Mouse (Mus musculus): Measurements from ENCODE around the gene Accs. TPM values are rescaled to one million over a fixed set of nuclear protein-coding genes. Genes with fewer than 3 reads are reported as not detected.
A peak's percentile ranks its signal among the peaks of the same experiment; 100 is the strongest.

Accs gene
- total and polyA plus RNA-seq, 3 experiments: 5.7 to 6.7 (median 6.2) TPM

- no peaks in the 10 kb centered on the region for H3K79me2 ChIP-seq (replicated peaks; ENCODE audit: control insufficient read depth, extremely low read depth, insufficient read depth, poor library complexity, severe bottlenecking)
- H3K4me1 ChIP-seq (ENCODE audit: control insufficient read depth in 1 of 2, insufficient read depth in 2 of 2): peaks cover 1 to 18% of the 10 kb centered on the region in 2 experiments; a peak in 2 of 4 replicates
- peak; percentile 69 for DNase-seq (ENCODE audit: extremely low read depth)
- in situ Hi-C loops (cut with MboI; ENCODE audit: low pct_ligation_motif_present, low pct_unique_long_range_greater_than_20kb, low sequenced_read_pairs): no loop called here
- dilution Hi-C loops (cut with MboI; ENCODE audit: extremely low pct_ligation_motif_present, extremely low pct_unique_long_range_greater_than_20kb, low sequenced_read_pairs): no loop called here
- no peak overlapping the region for H3K9ac ChIP-seq (ENCODE audit: insufficient read depth, low read depth)
- no peak for TF ChIP-seq USF1 (IDR thresholded peaks at IDR 0.05; ENCODE audit: low read depth, low read length)
- TF ChIP-seq NRF1 (IDR thresholded peaks at IDR 0.05; ENCODE audit: low read depth, low read length): no peak
- TF ChIP-seq SIN3A (IDR thresholded peaks at IDR 0.05; ENCODE audit: low read length): no peak
- TF ChIP-seq RAD21 (IDR thresholded peaks at IDR 0.05; ENCODE audit: low read depth, low read length): peak; percentile 15
- peak; percentile 76 to 80 for TF ChIP-seq CTCF (conservative IDR thresholded peaks at IDR 0.05 in 1 of 2, IDR thresholded peaks at IDR 0.05 in 1 of 2; ENCODE audit: low read depth in 2 of 2, low read length in 2 of 2)
- TF ChIP-seq TBP (conservative IDR thresholded peaks at IDR 0.05; ENCODE audit: low read depth, low read length): no peak
- no peak for TF ChIP-seq UBTF (IDR thresholded peaks at IDR 0.05; ENCODE audit: low read depth, low read length)
- TF ChIP-seq SMC3 (IDR thresholded peaks at IDR 0.05; ENCODE audit: low read depth, low read length): peak; percentile 55
- no peak for TF ChIP-seq PAX5 (IDR thresholded peaks at IDR 0.05; ENCODE audit: low read length)
- peaks cover 42 to 63% of the 10 kb centered on the region in 2 experiments for H3K36me3 ChIP-seq (replicated peaks in 1 of 2; ENCODE audit: control insufficient read depth in 1 of 2, insufficient read depth in 1 of 2, low read length in 1 of 2)
- H3K27ac ChIP-seq (ENCODE audit: insufficient read depth, low read depth): no peak overlapping the region
- no peak overlapping the region for H3K4me2 ChIP-seq (ENCODE audit: insufficient read depth, low read depth, poor library complexity, severe bottlenecking)
- no peaks in the 10 kb centered on the region for H3K27me3 ChIP-seq (replicated peaks)
- H3K4me3 ChIP-seq (replicated peaks in 1 of 3; ENCODE audit: low read depth in 2 of 3, low read length in 2 of 3, poor library complexity in 1 of 3): no peak overlapping the region
- no peaks in the 10 kb centered on the region for H3K9me3 ChIP-seq (replicated peaks; ENCODE audit: low read length)
These were observed 37.9 kb downstream of the Accs start for GRCm38 (mm10) chr2:93811812-93812211.

GRCm38 (mm10) chr2:93809931-93810330 lies 39.8 kb downstream of the Accs start:
- H3K27ac ChIP-seq (ENCODE audit: insufficient read depth, low read depth): no peak overlapping the region
- in situ Hi-C loops (cut with MboI; ENCODE audit: low pct_ligation_motif_present, low pct_unique_long_range_greater_than_20kb, low sequenced_read_pairs) (loop anchor here (10.0 kb wide), 1 partner anchor 335 kb away; no protein-coding TSS in a partner anchor), dilution Hi-C loops (cut with MboI; ENCODE audit: extremely low pct_ligation_motif_present, extremely low pct_unique_long_range_greater_than_20kb, low sequenced_read_pairs) (no loop called here)
- TF ChIP-seq MAX (IDR thresholded peaks at IDR 0.05; ENCODE audit: low read length): no peak
- TF ChIP-seq SMC3 (IDR thresholded peaks at IDR 0.05; ENCODE audit: low read depth, low read length): peak; percentile 72
- TF ChIP-seq CTCF (conservative IDR thresholded peaks at IDR 0.05 in 1 of 2, IDR thresholded peaks at IDR 0.05 in 1 of 2; ENCODE audit: low read depth in 2 of 2, low read length in 2 of 2): peak; percentile 40 to 100; a peak in 3 of 4 replicates
- TF ChIP-seq ZC3H11A (IDR thresholded peaks at IDR 0.05; ENCODE audit: low read depth, low read length): peak; percentile 22; the same call in 1 of the 2 replicates
- TF ChIP-seq BHLHE40 (IDR thresholded peaks at IDR 0.05; ENCODE audit: low read depth, low read length): no peak
- TF ChIP-seq TCF12 (IDR thresholded peaks at IDR 0.05; ENCODE audit: low read depth, low read length): peak; percentile 46; the same call in 1 of the 2 replicates
- peak; percentile 85; the same call in 1 of the 2 replicates for TF ChIP-seq NELFE (IDR thresholded peaks at IDR 0.05; ENCODE audit: low read depth, low read length)
- TF ChIP-seq POLR2A (IDR thresholded peaks at IDR 0.05; ENCODE audit: low read depth, low read length): no peak
- no peak for TF ChIP-seq E2F4 (IDR thresholded peaks at IDR 0.05; ENCODE audit: insufficient replicate concordance, low read depth, low read length)
- peak; percentile 57; the same call in 1 of the 2 replicates for TF ChIP-seq IRF4 (IDR thresholded peaks at IDR 0.05; ENCODE audit: low read depth, low read length)
- TF ChIP-seq RAD21 (IDR thresholded peaks at IDR 0.05; ENCODE audit: low read depth, low read length): peak; percentile 80
- H3K4me2 ChIP-seq (ENCODE audit: insufficient read depth, low read depth, poor library complexity, severe bottlenecking): no peak overlapping the region
- no peaks in the 10 kb centered on the region for H3K27me3 ChIP-seq (replicated peaks)
- peaks cover 2 to 25% of the 10 kb centered on the region in 2 experiments; a peak in 2 of 4 replicates for H3K4me1 ChIP-seq (ENCODE audit: control insufficient read depth in 1 of 2, insufficient read depth in 2 of 2)
- no peaks in the 10 kb centered on the region for H3K9me3 ChIP-seq (replicated peaks; ENCODE audit: low read length)
- H3K36me3 ChIP-seq (replicated peaks in 1 of 2; ENCODE audit: control insufficient read depth in 1 of 2, insufficient read depth in 1 of 2, low read length in 1 of 2): peaks cover 55 to 82% of the 10 kb centered on the region in 2 experiments
- no peak overlapping the region for H3K9ac ChIP-seq (ENCODE audit: insufficient read depth, low read depth)
- H3K79me2 ChIP-seq (replicated peaks; ENCODE audit: control insufficient read depth, extremely low read depth, insufficient read depth, poor library complexity, severe bottlenecking): no peaks in the 10 kb centered on the region
- no peak overlapping the region for H3K4me3 ChIP-seq (replicated peaks in 1 of 3; ENCODE audit: low read depth in 2 of 3, low read length in 2 of 3, poor library complexity in 1 of 3)
- peak; percentile 37 for DNase-seq (ENCODE audit: extremely low read depth)
